Mouse (Mus musculus) limb, embryonic 13.5 days (tissue): Measurements from ENCODE around the gene Rpgrip1. TPM values are rescaled to one million over a fixed set of nuclear protein-coding genes. Genes with fewer than 3 reads are reported as not detected.

Experiments
- polyA plus RNA-seq: library from polyadenylated mRNA; unstranded; fragments of >200 nt; fragmentation: Nextera tagmentation; extraction: Ambion mirVana; gene quantifications from 2 replicates; pipeline ENCODE4 v1.2.1, GENCODE M21; 2015

The Rpgrip1 gene
- polyA plus RNA-seq, 1 experiment from 2014 or later = 90.3 TPM

Other genes with a start within 250 kb of the Rpgrip1 start
- 52.1 and 62.2 TPM in 2 replicates for gene Mettl17, start 225.9 kb upstream of the Rpgrip1 start, polyA plus RNA-seq
- gene Slc39a2, start 217.8 kb upstream of the Rpgrip1 start, polyA plus RNA-seq = 1.4 and 1.6 TPM in 2 replicates
- 53.1 and 61.8 TPM in 2 replicates for gene Ndrg2, start 196.5 kb upstream of the Rpgrip1 start, polyA plus RNA-seq
- gene Tppp2, start 192.3 kb upstream of the Rpgrip1 start, polyA plus RNA-seq = not detected in 2 replicates
- not detected in 2 replicates for gene Rnase13, start 187.9 kb upstream of the Rpgrip1 start, polyA plus RNA-seq
- gene Arhgef40, start 126.0 kb upstream of the Rpgrip1 start, polyA plus RNA-seq = 189 and 203 TPM in 2 replicates
- 0.78 and 1.4 TPM in 2 replicates for gene Tmem253, start 95.0 kb upstream of the Rpgrip1 start, polyA plus RNA-seq
- 30.8 and 32.2 TPM in 2 replicates for gene Zfp219, start 90.0 kb upstream of the Rpgrip1 start, polyA plus RNA-seq
- not detected in 2 replicates for gene Olfr221, start 68.2 kb upstream of the Rpgrip1 start, polyA plus RNA-seq
- 759 and 771 TPM in 2 replicates for gene Hnrnpc, start 6.7 kb upstream of the Rpgrip1 start, polyA plus RNA-seq
- 72.3 and 74.0 TPM in 2 replicates for gene Supt16, start 86.7 kb downstream of the Rpgrip1 start, polyA plus RNA-seq
- gene Chd8, start 147.1 kb downstream of the Rpgrip1 start, polyA plus RNA-seq = 36.6 and 50.3 TPM in 2 replicates
- gene Tox4, start 168.4 kb downstream of the Rpgrip1 start, polyA plus RNA-seq = 47.9 and 48.2 TPM in 2 replicates
- 25.9 and 30.4 TPM in 2 replicates for gene Rab2b, start 168.8 kb downstream of the Rpgrip1 start, polyA plus RNA-seq
- gene Mettl3, start 194.4 kb downstream of the Rpgrip1 start, polyA plus RNA-seq = 49.3 and 51.2 TPM in 2 replicates
- gene Sall2, start 218.1 kb downstream of the Rpgrip1 start, polyA plus RNA-seq = 24.3 and 27.0 TPM in 2 replicates
- gene Olfr1513, start 245.7 kb downstream of the Rpgrip1 start, polyA plus RNA-seq = 0.05 TPM in 1 of 2 replicates, not detected in the other